Mouse (Mus musculus): Measurements from ENCODE around the gene Trex1.

Trex1 gene

GRCm38 (mm10) chr9:109016973-109017604 lies 42.4 kb downstream of the Trex1 start:
- no peak for DNase-seq (ENCODE audit: low read depth, low spot score)

- DNase-seq (ENCODE audit: low read depth, low spot score), result no peak
These were observed 44.1 kb downstream of the Trex1 start for GRCm38 (mm10) chr9:109015397-109015796.

- no peak for DNase-seq (ENCODE audit: low read depth, low spot score)
These were observed 49.2 kb downstream of the Trex1 start for GRCm38 (mm10) chr9:109010316-109010690.

- no peak for DNase-seq (ENCODE audit: low read depth, low spot score)
These were observed 49.8 kb downstream of the Trex1 start for GRCm38 (mm10) chr9:109009636-109010315.

- no peak for DNase-seq (ENCODE audit: low read depth, low spot score)
These were observed 50.4 kb downstream of the Trex1 start for GRCm38 (mm10) chr9:109008994-109009635.

GRCm38 (mm10) chr9:109008081-109008480 lies 51.5 kb downstream of the Trex1 start:
- no peak for DNase-seq (ENCODE audit: low read depth, low spot score)

Measured in CD4-positive helper T cell, adult 2 months (primary cell).